ENCODE assay signal across 15 mouse cellular contexts in genomic region chr3:43719768-43720383, GRCm38 (mm10).
DNase-seq lines count a peak whose midpoint lies in the region; ATAC-seq lines count a peak whose summit lies in the region.
"Had no signal": no experiment of that assay in that cellular context is flagged by ENCODE, and none has a peak within 500 bp of the region (broad histone marks: within the 10 kb centered on the region; RNA-seq: fewer than 3 reads in every experiment).

No protein-coding gene starts in this region.

- H3K9me3 ChIP-seq in forebrain, embryonic 11.5 days (ENCODE audit: control insufficient read depth, low read length), result no peaks in the 10 kb centered on the region
- H3K9me3 ChIP-seq in forebrain, embryonic 15.5 days, result no peaks in the 10 kb centered on the region
- H3K9me3 ChIP-seq in midbrain, embryonic 15.5 days, result no peaks in the 10 kb centered on the region
- H3K9me3 ChIP-seq: hindbrain, embryonic 15.5 days; limb, embryonic 15.5 days had no signal

- H3K4me3 ChIP-seq in forebrain, embryonic 11.5 days (ENCODE audit: low read depth, low read length), result no peak overlapping the region
- H3K4me3 ChIP-seq in forebrain, embryonic 15.5 days, result no peak overlapping the region
- no peak overlapping the region for H3K4me3 ChIP-seq in midbrain, embryonic 15.5 days
- H3K4me3 ChIP-seq: erythroblast, embryonic 14.5 days; hindbrain, embryonic 15.5 days; limb, embryonic 15.5 days had no signal

- no peak overlapping the region for H3K9ac ChIP-seq in forebrain, embryonic 11.5 days (ENCODE audit: low read length)
- H3K9ac ChIP-seq in forebrain, embryonic 15.5 days (replicated peaks), result no peak overlapping the region
- no peak overlapping the region for H3K9ac ChIP-seq in midbrain, embryonic 15.5 days
- H3K9ac ChIP-seq: hindbrain, embryonic 15.5 days; limb, embryonic 15.5 days had no signal

- H3K4me1 ChIP-seq in forebrain, embryonic 11.5 days (replicated peaks; ENCODE audit: control insufficient read depth, insufficient read depth, low read length), result no peaks in the 10 kb centered on the region
- no peaks in the 10 kb centered on the region for H3K4me1 ChIP-seq in forebrain, embryonic 15.5 days
- H3K4me1 ChIP-seq in midbrain, embryonic 15.5 days, result no peaks in the 10 kb centered on the region
- H3K4me1 ChIP-seq: limb, embryonic 15.5 days had no signal

- no peak overlapping the region for H3K27ac ChIP-seq in forebrain, embryonic 11.5 days (ENCODE audit: low read depth, low read length)
- H3K27ac ChIP-seq in forebrain, embryonic 15.5 days (replicated peaks), result no peak overlapping the region
- H3K27ac ChIP-seq in midbrain, embryonic 15.5 days, result 0 out of 2 replicates have a peak overlapping the region, but pooled peaks have one; percentile 13
- H3K27ac ChIP-seq: hindbrain, embryonic 15.5 days; limb, embryonic 15.5 days had no signal

- no peaks in the 10 kb centered on the region for H3K36me3 ChIP-seq in forebrain, embryonic 11.5 days (ENCODE audit: control insufficient read depth, insufficient read depth, low read length)
- H3K36me3 ChIP-seq in forebrain, embryonic 15.5 days, result no peaks in the 10 kb centered on the region
- H3K36me3 ChIP-seq in midbrain, embryonic 15.5 days (replicated peaks), result no peaks in the 10 kb centered on the region
- H3K36me3 ChIP-seq: hindbrain, embryonic 15.5 days; limb, embryonic 15.5 days had no signal

- peak; percentile 46; the same call in 1 of the 2 replicates for ATAC-seq in forebrain, embryonic 11.5 days (replicated peaks; ENCODE audit: low FRiP score)
- ATAC-seq in forebrain, embryonic 15.5 days (replicated peaks), result no peak
- peak; percentile 74 for ATAC-seq in midbrain, embryonic 15.5 days (replicated peaks)

- no peak overlapping the region for H3K4me2 ChIP-seq in forebrain, embryonic 11.5 days (ENCODE audit: low read depth, low read length, severe bottlenecking)
- no peak overlapping the region for H3K4me2 ChIP-seq in forebrain, embryonic 15.5 days (replicated peaks)
- H3K4me2 ChIP-seq in midbrain, embryonic 15.5 days, result no peak overlapping the region
- H3K4me2 ChIP-seq: hindbrain, embryonic 15.5 days; limb, embryonic 15.5 days had no signal

- no peaks in the 10 kb centered on the region for H3K27me3 ChIP-seq in forebrain, embryonic 11.5 days (ENCODE audit: control insufficient read depth, insufficient read depth, low read length)
- no peaks in the 10 kb centered on the region for H3K27me3 ChIP-seq in forebrain, embryonic 15.5 days
- H3K27me3 ChIP-seq in midbrain, embryonic 15.5 days (replicated peaks), result no peaks in the 10 kb centered on the region
- H3K27me3 ChIP-seq: hindbrain, embryonic 15.5 days; limb, embryonic 15.5 days had no signal

- DNase-seq in forebrain, embryonic 11.5 days (ENCODE audit: low spot score), result no peak
- peak; percentile 53 for DNase-seq in 3T3-L1 (ENCODE audit: low read depth, low spot score)
- peak; percentile 5 for DNase-seq in embryo, embryonic 11.5 days (ENCODE audit: low read depth, low spot score)
- no peak for DNase-seq in cerebellum, adult 8-10 months
- DNase-seq in left cerebral cortex, adult 9 months (ENCODE audit: low spot score in 2 of 2), result no peak
- DNase-seq in urinary bladder, postnatal 14 days (ENCODE audit: low spot score), result no peak
- DNase-seq: cerebellum, postnatal 25 days; kidney, postnatal 10 days; right cerebral cortex, adult 18-20 months; thymus, adult 2 months had no signal

Comparison
In these comparisons a context has a peak if more than half of its experiments do, and no peak if none do; other contexts are left out.
1. DNase-seq: peak in 3T3-L1 (single experiment) and embryo, embryonic 11.5 days (single experiment); none in forebrain, embryonic 11.5 days (single experiment), cerebellum, adult 8-10 months (single experiment), left cerebral cortex, adult 9 months (0 of 2) and urinary bladder, postnatal 14 days (single experiment).